Mouse (Mus musculus): ENCODE measurements around the gene Cul1. TPM values are rescaled to one million over a fixed set of nuclear protein-coding genes. Genes with fewer than 3 reads are reported as not detected.

Cul1 gene
- total and polyA plus RNA-seq, 3 experiments: 63.6 to 155 (median 108) TPM

GRCm38 (mm10) chr6:47455843-47456242 is 2.6 kb downstream of the Cul1 start:
- peak overlapping the region; percentile 77 for H3K4me2 ChIP-seq (ENCODE audit: insufficient read depth, low read depth, poor library complexity, severe bottlenecking)
- H3K4me1 ChIP-seq (ENCODE audit: control insufficient read depth in 1 of 2, insufficient read depth in 2 of 2): peaks cover 0 to 31% of the 10 kb centered on the region in 2 experiments; a peak in 2 of 4 replicates
- H3K4me3 ChIP-seq (replicated peaks in 1 of 3; ENCODE audit: low read depth in 2 of 3, low read length in 2 of 3, poor library complexity in 1 of 3): peak overlapping the region in 2 of 3 experiments; percentile 91 to 92
- no peak for TF ChIP-seq MYC (IDR thresholded peaks at IDR 0.05; ENCODE audit: low read depth, low read length)
- TF ChIP-seq MAX (IDR thresholded peaks at IDR 0.05; ENCODE audit: low read length): no peak
- no peak for TF ChIP-seq IRF4 (IDR thresholded peaks at IDR 0.05; ENCODE audit: low read depth, low read length)
- TF ChIP-seq GABPA (IDR thresholded peaks at IDR 0.05; ENCODE audit: insufficient replicate concordance, low read depth, low read length): no peak
- no peak for TF ChIP-seq KAT2A (IDR thresholded peaks at IDR 0.05; ENCODE audit: insufficient replicate concordance, low read length)
- TF ChIP-seq BHLHE40 (IDR thresholded peaks at IDR 0.05; ENCODE audit: low read depth, low read length): no peak
- no peak for TF ChIP-seq JUN (IDR thresholded peaks at IDR 0.05; ENCODE audit: insufficient read depth, low read depth, low read length)
- TF ChIP-seq ZKSCAN1 (IDR thresholded peaks at IDR 0.05; ENCODE audit: borderline replicate concordance, low read depth, low read length): no peak
- TF ChIP-seq ZMIZ1 (IDR thresholded peaks at IDR 0.05; ENCODE audit: low read depth, low read length): no peak
- no peak for TF ChIP-seq ETS1 (conservative IDR thresholded peaks at IDR 0.05; ENCODE audit: low read depth, low read length)
- TF ChIP-seq EP300 (IDR thresholded peaks at IDR 0.05; ENCODE audit: low read length): no peak
- no peak for TF ChIP-seq SMC3 (IDR thresholded peaks at IDR 0.05; ENCODE audit: low read depth, low read length)
- no peak for TF ChIP-seq MXI1 (IDR thresholded peaks at IDR 0.05; ENCODE audit: low read depth, low read length)
- TF ChIP-seq TBP (conservative IDR thresholded peaks at IDR 0.05; ENCODE audit: low read depth, low read length): no peak
- in situ Hi-C loops (cut with MboI; ENCODE audit: low pct_ligation_motif_present, low pct_unique_long_range_greater_than_20kb, low sequenced_read_pairs) (no loop called here), dilution Hi-C loops (cut with MboI; ENCODE audit: extremely low pct_ligation_motif_present, extremely low pct_unique_long_range_greater_than_20kb, low sequenced_read_pairs) (no loop called here)
- H3K9ac ChIP-seq (ENCODE audit: insufficient read depth, low read depth): peak overlapping the region; percentile 82
- H3K36me3 ChIP-seq (replicated peaks in 1 of 2; ENCODE audit: control insufficient read depth in 1 of 2, insufficient read depth in 1 of 2, low read length in 1 of 2): peaks cover 0 to 7% of the 10 kb centered on the region in 2 experiments
- no peak for DNase-seq (ENCODE audit: extremely low read depth)
- H3K27ac ChIP-seq (ENCODE audit: insufficient read depth, low read depth): no peak overlapping the region
- H3K27me3 ChIP-seq (replicated peaks): no peaks in the 10 kb centered on the region
- no peaks in the 10 kb centered on the region for H3K9me3 ChIP-seq (replicated peaks; ENCODE audit: low read length)
- peaks cover 44% of the 10 kb centered on the region for H3K79me2 ChIP-seq (replicated peaks; ENCODE audit: control insufficient read depth, extremely low read depth, insufficient read depth, poor library complexity, severe bottlenecking)

- no peaks in the 10 kb centered on the region for H3K9me3 ChIP-seq (replicated peaks; ENCODE audit: low read length)
- dilution Hi-C loops (cut with MboI; ENCODE audit: extremely low pct_ligation_motif_present, extremely low pct_unique_long_range_greater_than_20kb, low sequenced_read_pairs): no loop called here
- no peak overlapping the region for H3K4me2 ChIP-seq (ENCODE audit: insufficient read depth, low read depth, poor library complexity, severe bottlenecking)
These were observed 3.7 kb downstream of the Cul1 start for GRCm38 (mm10) chr6:47456853-47457252.

More at GRCm38 (mm10) chr6:47456853-47457252, 3.7 kb downstream of the Cul1 start:
- H3K4me1 ChIP-seq (ENCODE audit: control insufficient read depth in 1 of 2, insufficient read depth in 2 of 2): peaks cover 0 to 34% of the 10 kb centered on the region in 2 experiments; a peak in 2 of 4 replicates
- H3K4me3 ChIP-seq (replicated peaks in 1 of 3; ENCODE audit: low read depth in 2 of 3, low read length in 2 of 3, poor library complexity in 1 of 3): no peak overlapping the region
- DNase-seq (ENCODE audit: extremely low read depth): no peak
- H3K27ac ChIP-seq (ENCODE audit: insufficient read depth, low read depth): no peak overlapping the region
- H3K9ac ChIP-seq (ENCODE audit: insufficient read depth, low read depth): no peak overlapping the region
- in situ Hi-C loops (cut with MboI; ENCODE audit: low pct_ligation_motif_present, low pct_unique_long_range_greater_than_20kb, low sequenced_read_pairs): no loop called here
- no peaks in the 10 kb centered on the region for H3K27me3 ChIP-seq (replicated peaks)
- H3K36me3 ChIP-seq (replicated peaks in 1 of 2; ENCODE audit: control insufficient read depth in 1 of 2, insufficient read depth in 1 of 2, low read length in 1 of 2): peaks cover 0 to 10% of the 10 kb centered on the region in 2 experiments
- peaks cover 50% of the 10 kb centered on the region for H3K79me2 ChIP-seq (replicated peaks; ENCODE audit: control insufficient read depth, extremely low read depth, insufficient read depth, poor library complexity, severe bottlenecking)
- TF ChIP-seq HCFC1 (IDR thresholded peaks at IDR 0.05; ENCODE audit: low read depth, low read length) (no peak), UBTF (IDR thresholded peaks at IDR 0.05; ENCODE audit: low read depth, low read length) (no peak), TCF12 (IDR thresholded peaks at IDR 0.05; ENCODE audit: low read depth, low read length) (no peak)

Data from CH12.LX (cell line).